Mouse (Mus musculus): Measurements from ENCODE around the gene Gcc1.

GRCm38 (mm10) chr6:28367575-28367974, 60.6 kb downstream of the Gcc1 start:
- TF ChIP-seq HCFC1 (IDR thresholded peaks at IDR 0.05; ENCODE audit: borderline replicate concordance, insufficient read depth, low read length) = no peak
- TF ChIP-seq CHD2 (IDR thresholded peaks at IDR 0.05; ENCODE audit: low read depth, low read length) = no peak

Data from ES-E14 (cell line).